Mouse (Mus musculus): ENCODE data around the gene Ckmt1.

- no peak for TF ChIP-seq POLR2A (IDR thresholded peaks at IDR 0.05; ENCODE audit: borderline replicate concordance, extremely low read depth, low read depth, low read length)
- no peak for TF ChIP-seq CTCF (IDR thresholded peaks at IDR 0.05; ENCODE audit: insufficient read depth, low read length)
Measured at GRCm38 (mm10) chr2:121316278-121316677, 41.2 kb upstream of the Ckmt1 start.
